Mouse (Mus musculus) embryonic facial prominence, embryonic 12.5 days (tissue): ENCODE measurements around the gene Dnhd1. TPM values are rescaled to one million over a fixed set of nuclear protein-coding genes. Genes with fewer than 3 reads are reported as not detected.
A peak's percentile ranks its signal among the peaks of the same experiment; 100 is the strongest.

ENCODE experiments used
- ATAC-seq: fragments of 200-750 bp; cut with Nextera tagmentation; 2 replicates; pipeline ENCODE4 v1.8.0; 2017; ENCODE audit not compliant: insufficient number of reproducible peaks, insufficient read depth, low FRiP score, low TSS enrichment
- H3K27ac ChIP-seq: fragments of 300-500 bp; sonication (generic); 2 replicates; pipeline ENCODE4 v1.5.1; 2016; ENCODE audit warnings: mild to moderate bottlenecking
- H3K27me3 ChIP-seq: fragments of 300-500 bp; sonication (generic); 2 replicates; pipeline ENCODE4 v1.6.1; 2016; ENCODE audit warnings: mild to moderate bottlenecking, moderate library complexity
- H3K36me3 ChIP-seq: fragments of 300-500 bp; sonication (generic); 2 replicates; pipeline ENCODE4 v1.6.1; 2016; ENCODE audit warnings: mild to moderate bottlenecking
- H3K4me1 ChIP-seq: fragments of 300-500 bp; sonication (generic); 2 replicates; pipeline ENCODE4 v1.6.1; 2016
- H3K4me2 ChIP-seq: fragments of 300-500 bp; sonication (generic); replicated peaks from 2 replicates; pipeline ENCODE4 v1.6.1; 2016; ENCODE audit warnings: mild to moderate bottlenecking, moderate library complexity
- H3K4me3 ChIP-seq: fragments of 300-500 bp; sonication (generic); 2 replicates; pipeline ENCODE4 v1.5.1; 2016; ENCODE audit warnings: mild to moderate bottlenecking
- H3K9ac ChIP-seq: fragments of 300-500 bp; sonication (generic); 2 replicates; pipeline ENCODE4 v1.6.1; 2016; ENCODE audit warnings: mild to moderate bottlenecking, moderate library complexity
- H3K9me3 ChIP-seq: fragments of 300-500 bp; sonication (generic); 2 replicates; pipeline ENCODE4 v1.6.1; 2016; ENCODE audit warnings: mild to moderate bottlenecking, moderate library complexity
- WGBS: fragments of 180-500 bp; shearing (Covaris S2); methylation state at CpG from one replicate; pipeline ENCODE4 v1.1.7; 2016; 5-methylcytosine and 5-hydroxymethylcytosine counted together
- polyA plus RNA-seq: library from polyadenylated mRNA; unstranded; fragments of >200 nt; fragmentation: Nextera tagmentation; extraction: Ambion mirVana; gene quantifications from 2 replicates; pipeline ENCODE4 v1.2.1, GENCODE M21; 2016

Dnhd1 gene
- polyA plus RNA-seq, 1 experiment from 2014 or later, result 1.0 TPM

- H3K9ac ChIP-seq, result no peak overlapping the region
- no peak overlapping the region for H3K4me2 ChIP-seq
- no peaks in the 10 kb centered on the region for H3K9me3 ChIP-seq
- peaks cover 12% of the 10 kb centered on the region; the same call in 1 of the 2 replicates for H3K4me1 ChIP-seq
- H3K4me3 ChIP-seq, result no peak overlapping the region
- no peak overlapping the region for H3K27ac ChIP-seq
- whole genome bisulfite sequencing, result 79% methylated on average over 6 of the region's 6 CpGs
- peaks cover 22% of the 10 kb centered on the region for H3K36me3 ChIP-seq
- H3K27me3 ChIP-seq, result no peaks in the 10 kb centered on the region
- no peak for ATAC-seq
These were observed 25.2 kb upstream of the Dnhd1 start for GRCm38 (mm10) chr7:105625397-105625796.

- Histone ChIP-seq H3K4me1 (peaks cover 16% of the 10 kb centered on the region), H3K27ac (no peak overlapping the region), H3K27me3 (no peaks in the 10 kb centered on the region), H3K36me3 (peaks cover 10% of the 10 kb centered on the region), H3K4me3 (no peak overlapping the region), H3K9me3 (no peaks in the 10 kb centered on the region), H3K9ac (no peak overlapping the region), H3K4me2 (no peak overlapping the region)
- 34% methylated on average over 3 of the region's 3 CpGs for WGBS
- no peak for ATAC-seq
These were observed 22.0 kb upstream of the Dnhd1 start for GRCm38 (mm10) chr7:105628633-105629032.

- Histone ChIP-seq H3K27me3 (no peaks in the 10 kb centered on the region), H3K4me3 (peak overlapping the region; percentile 81), H3K4me1 (peaks cover 23% of the 10 kb centered on the region), H3K4me2 (peak overlapping the region; percentile 74), H3K9ac (peak overlapping the region; percentile 82), H3K36me3 (peaks cover 22% of the 10 kb centered on the region), H3K27ac (0 out of 2 replicates have a peak overlapping the region, but pooled peaks have one; percentile 50), H3K9me3 (no peaks in the 10 kb centered on the region)
- no peak; the same call in 1 of the 2 replicates for ATAC-seq
- 16% methylated on average over 4 of the region's 4 CpGs for WGBS
These were observed 18.1 kb upstream of the Dnhd1 start for GRCm38 (mm10) chr7:105632551-105632972.

- H3K4me3 ChIP-seq, result peak within 1 kb of the TSS; percentile 81
- peaks cover 23% of the 10 kb centered on the region for H3K4me1 ChIP-seq
- peak within 1 kb of the TSS; percentile 63 for H3K27ac ChIP-seq
- no peaks in the 10 kb centered on the region for H3K9me3 ChIP-seq
- WGBS, result under 1% methylated on average over 69 of the region's 71 CpGs
- peaks cover 29% of the 10 kb centered on the region for H3K36me3 ChIP-seq
- peak within 1 kb of the TSS; percentile 74 for H3K4me2 ChIP-seq
- peak; percentile 87 for ATAC-seq
- no peaks in the 10 kb centered on the region for H3K27me3 ChIP-seq
- H3K9ac ChIP-seq, result peak within 1 kb of the TSS; percentile 82
These were observed 17.4 kb upstream of the Dnhd1 start, which contains the start of gene Trim3 for GRCm38 (mm10) chr7:105633127-105633800. Gene Trim3, minus strand, starts transcription at chr7:105633571.

GRCm38 (mm10) chr7:105633801-105634135 lies 16.9 kb upstream of the Dnhd1 start:
- Histone ChIP-seq H3K27me3 (no peaks in the 10 kb centered on the region), H3K27ac (peak overlapping the region; percentile 63), H3K9me3 (no peaks in the 10 kb centered on the region), H3K4me3 (peak overlapping the region; percentile 81), H3K4me1 (peaks cover 19% of the 10 kb centered on the region), H3K4me2 (peak overlapping the region; percentile 74), H3K9ac (peak overlapping the region; percentile 82), H3K36me3 (peaks cover 33% of the 10 kb centered on the region)
- 6% methylated on average over 10 of the region's 10 CpGs for WGBS
- no peak; the same call in 1 of the 2 replicates for ATAC-seq

GRCm38 (mm10) chr7:105634272-105634920 lies 16.2 kb upstream of the Dnhd1 start:
- no peaks in the 10 kb centered on the region for H3K9me3 ChIP-seq
- peak overlapping the region; percentile 82; the same call in 1 of the 2 replicates for H3K9ac ChIP-seq
- peaks cover 18% of the 10 kb centered on the region for H3K4me1 ChIP-seq
- H3K36me3 ChIP-seq, result peaks cover 35% of the 10 kb centered on the region
- peak overlapping the region; percentile 74 for H3K4me2 ChIP-seq
- H3K27ac ChIP-seq, result no peak overlapping the region
- WGBS, result 57% methylated on average over 9 of the region's 9 CpGs
- peak overlapping the region; percentile 81 for H3K4me3 ChIP-seq
- ATAC-seq, result no peak
- no peaks in the 10 kb centered on the region for H3K27me3 ChIP-seq

GRCm38 (mm10) chr7:105635726-105636125 lies 14.9 kb upstream of the Dnhd1 start:
- H3K4me3 ChIP-seq, result no peak overlapping the region
- peaks cover 23% of the 10 kb centered on the region for H3K4me1 ChIP-seq
- H3K36me3 ChIP-seq, result peaks cover 35% of the 10 kb centered on the region
- no peaks in the 10 kb centered on the region for H3K27me3 ChIP-seq
- H3K27ac ChIP-seq, result no peak overlapping the region
- H3K4me2 ChIP-seq, result no peak overlapping the region
- no peaks in the 10 kb centered on the region for H3K9me3 ChIP-seq
- H3K9ac ChIP-seq, result no peak overlapping the region
- no peak for ATAC-seq
- 97% methylated on average over 2 of the region's 2 CpGs for WGBS

GRCm38 (mm10) chr7:105638776-105639175 lies 11.9 kb upstream of the Dnhd1 start:
- Histone ChIP-seq H3K27me3 (no peaks in the 10 kb centered on the region), H3K4me1 (peaks cover 25% of the 10 kb centered on the region), H3K27ac (no peak overlapping the region), H3K9ac (no peak overlapping the region), H3K4me3 (no peak overlapping the region), H3K36me3 (peaks cover 41% of the 10 kb centered on the region), H3K4me2 (no peak overlapping the region), H3K9me3 (no peaks in the 10 kb centered on the region)
- no peak for ATAC-seq
- 93% methylated on average over 6 of the region's 6 CpGs for WGBS

- H3K4me1 ChIP-seq, result peaks cover 20% of the 10 kb centered on the region
- H3K4me3 ChIP-seq, result peak overlapping the region; percentile 76
- H3K27ac ChIP-seq, result no peak overlapping the region
- H3K4me2 ChIP-seq, result peak overlapping the region; percentile 87
- H3K9ac ChIP-seq, result peak overlapping the region; percentile 90
- H3K9me3 ChIP-seq, result no peaks in the 10 kb centered on the region
- H3K27me3 ChIP-seq, result no peaks in the 10 kb centered on the region
- no peak for ATAC-seq
- 81% methylated on average over 9 of the region's 9 CpGs for WGBS
- H3K36me3 ChIP-seq, result peaks cover 43% of the 10 kb centered on the region
These were observed 11.3 kb upstream of the Dnhd1 start for GRCm38 (mm10) chr7:105639304-105639703.

- Histone ChIP-seq H3K9me3 (no peaks in the 10 kb centered on the region), H3K4me1 (peaks cover 18% of the 10 kb centered on the region), H3K9ac (peak within 1 kb of the TSS; percentile 90), H3K36me3 (peaks cover 43% of the 10 kb centered on the region), H3K27ac (peak within 1 kb of the TSS; percentile 77), H3K4me2 (peak within 1 kb of the TSS; percentile 87), H3K4me3 (peak within 1 kb of the TSS; percentile 76), H3K27me3 (no peaks in the 10 kb centered on the region)
- WGBS, result 8% methylated on average over 2 of the region's 2 CpGs
- ATAC-seq, result no peak
These were observed 10.9 kb upstream of the Dnhd1 start, which contains the start of gene Timm10b for GRCm38 (mm10) chr7:105639756-105640155. Gene Timm10b, plus strand, starts transcription at chr7:105640056.

GRCm38 (mm10) chr7:105640233-105640893 lies 10.3 kb upstream of the Dnhd1 start, which contains the start of the genes Arfip2 and Gm45799:
Gene Arfip2, minus strand, starts transcription at chr7:105640416.
Gene Gm45799, plus strand, starts transcription at chr7:105640552.
- no peaks in the 10 kb centered on the region for H3K9me3 ChIP-seq
- peak within 1 kb of the TSS; percentile 77 for H3K27ac ChIP-seq
- H3K4me2 ChIP-seq, result peak within 1 kb of the TSS; percentile 87
- no peaks in the 10 kb centered on the region for H3K27me3 ChIP-seq
- H3K9ac ChIP-seq, result peak within 1 kb of the TSS; percentile 90
- H3K4me1 ChIP-seq, result peaks cover 18% of the 10 kb centered on the region
- ATAC-seq, result peak; percentile 94
- WGBS, result under 1% methylated on average over 44 of the region's 45 CpGs
- H3K4me3 ChIP-seq, result peak within 1 kb of the TSS; percentile 76
- peaks cover 43% of the 10 kb centered on the region for H3K36me3 ChIP-seq
